Mouse (Mus musculus) small intestine, adult 2 months (tissue): Measurements from ENCODE around the gene Mfng. TPM values are rescaled to one million over a fixed set of nuclear protein-coding genes. Genes with fewer than 3 reads are reported as not detected.
A peak's percentile ranks its signal among the peaks of the same experiment; 100 is the strongest.

Source experiments
- H3K27ac ChIP-seq: fragments of 200-500 bp; 2 replicates; pipeline ENCODE4 v1.5.1; 2012; ENCODE audit warnings: low read depth, low read length, control low read depth, inconsistent platforms; ENCODE audit not compliant: insufficient read depth
- H3K27me3 ChIP-seq: fragments of 200-500 bp; 2 replicates; pipeline ENCODE4 v1.6.1; 2012; ENCODE audit warnings: mild to moderate bottlenecking, moderate library complexity, low read length, inconsistent platforms; ENCODE audit not compliant: control insufficient read depth, insufficient read depth
- H3K36me3 ChIP-seq: fragments of 200-500 bp; 2 replicates; pipeline ENCODE4 v1.6.1; 2012; ENCODE audit warnings: mild to moderate bottlenecking, low read length, control low read depth, inconsistent platforms; ENCODE audit not compliant: control insufficient read depth, insufficient read depth
- H3K4me1 ChIP-seq: fragments of 200-500 bp; 2 replicates; pipeline ENCODE4 v1.6.1; 2012; ENCODE audit warnings: low read length, inconsistent platforms, mixed read lengths; ENCODE audit not compliant: control insufficient read depth, insufficient read depth, insufficient read length
- H3K4me3 ChIP-seq: fragments of 200-500 bp; 2 replicates; pipeline ENCODE4 v1.5.1; 2012; ENCODE audit warnings: low read depth, mild to moderate bottlenecking, control low read depth, inconsistent platforms, low read length, moderate library complexity
- CTCF ChIP-seq: fragments of 200-500 bp; IDR thresholded peaks from 2 replicates; pipeline ENCODE4 v1.5.1; 2012; ENCODE audit warnings: low read depth, mild to moderate bottlenecking, control low read depth, inconsistent platforms, low read length, moderate library complexity, mixed read lengths; ENCODE audit not compliant: insufficient replicate concordance, insufficient read length; ENCODE audit errors: extremely low read depth
- POLR2A ChIP-seq: fragments of 200-500 bp; IDR thresholded peaks from 2 replicates; pipeline ENCODE4 v1.6.1; 2012; ENCODE audit warnings: low read depth, mild to moderate bottlenecking, control low read depth, inconsistent platforms, low read length, moderate library complexity
- WGBS: fragments of 180-500 bp; shearing (Covaris S2); methylation state at CpG from one replicate; pipeline ENCODE4 v1.1.7; 2018; 5-methylcytosine and 5-hydroxymethylcytosine counted together
- polyA plus RNA-seq: library from polyadenylated mRNA; depleted of rRNA; stranded (reverse); fragments of >200 nt; gene quantifications from 2 replicates; pipeline ENCODE4 v1.2.3, GENCODE M21; 2012

The Mfng gene
- polyA plus RNA-seq, 1 experiment, result 7.9 TPM

- Histone ChIP-seq H3K27ac (no peak overlapping the region), H3K36me3 (peaks cover 16% of the 10 kb centered on the region), H3K27me3 (no peaks in the 10 kb centered on the region), H3K4me3 (no peak overlapping the region), H3K4me1 (peaks cover 16% of the 10 kb centered on the region)
- TF ChIP-seq POLR2A (no peak), CTCF (no peak)
- 93% methylated on average over 14 of the region's 14 CpGs for WGBS
Measured at GRCm38 (mm10) chr15:78780359-78780758, 7.1 kb upstream of the Mfng start.

GRCm38 (mm10) chr15:78779690-78780089, 6.4 kb upstream of the Mfng start:
- TF ChIP-seq CTCF, result no peak
- no peak for TF ChIP-seq POLR2A
- Histone ChIP-seq H3K4me3 (no peak overlapping the region), H3K36me3 (peaks cover 22% of the 10 kb centered on the region), H3K27ac (no peak overlapping the region), H3K4me1 (peaks cover 16% of the 10 kb centered on the region), H3K27me3 (no peaks in the 10 kb centered on the region)
- WGBS, result 92% methylated on average over 5 of the region's 5 CpGs

- Histone ChIP-seq H3K4me1 (peaks cover 16% of the 10 kb centered on the region), H3K27me3 (no peaks in the 10 kb centered on the region), H3K4me3 (no peak overlapping the region), H3K36me3 (peaks cover 23% of the 10 kb centered on the region), H3K27ac (no peak overlapping the region)
- WGBS, result 79% methylated on average over 8 of the region's 8 CpGs
- TF ChIP-seq POLR2A (no peak), CTCF (peak; percentile 26; the same call in 1 of the 2 replicates)
Measured at GRCm38 (mm10) chr15:78779253-78779652, 6.0 kb upstream of the Mfng start.

- Histone ChIP-seq H3K27me3 (no peaks in the 10 kb centered on the region), H3K4me1 (peaks cover 19% of the 10 kb centered on the region), H3K27ac (no peak overlapping the region; the same call in 1 of the 2 replicates), H3K36me3 (peaks cover 23% of the 10 kb centered on the region), H3K4me3 (no peak overlapping the region)
- TF ChIP-seq POLR2A, result no peak
- TF ChIP-seq CTCF, result peak; percentile 73; the same call in 1 of the 2 replicates
- 54% methylated on average over 14 of the region's 15 CpGs for WGBS
Measured at GRCm38 (mm10) chr15:78778077-78778870, 5.0 kb upstream of the Mfng start.

- Histone ChIP-seq H3K27ac (peak overlapping the region; percentile 84), H3K4me3 (peak overlapping the region; percentile 58), H3K4me1 (peaks cover 3% of the 10 kb centered on the region; the same call in 1 of the 2 replicates), H3K27me3 (no peaks in the 10 kb centered on the region), H3K36me3 (peaks cover 17% of the 10 kb centered on the region)
- TF ChIP-seq POLR2A, result no peak
- no peak for TF ChIP-seq CTCF
- WGBS, result 46% methylated on average over 14 of the region's 14 CpGs
Measured at GRCm38 (mm10) chr15:78772856-78773255, 419 bp downstream of the Mfng start.

- TF ChIP-seq CTCF (no peak), POLR2A (no peak; the same call in 1 of the 2 replicates)
- 56% methylated on average over 4 of the region's 4 CpGs for WGBS
- H3K27ac ChIP-seq, result peak overlapping the region; percentile 84
- H3K36me3 ChIP-seq, result peaks cover 14% of the 10 kb centered on the region
- H3K4me3 ChIP-seq, result peak overlapping the region; percentile 58
- no peaks in the 10 kb centered on the region for H3K27me3 ChIP-seq
- peaks cover 3% of the 10 kb centered on the region; the same call in 1 of the 2 replicates for H3K4me1 ChIP-seq
Measured at GRCm38 (mm10) chr15:78772368-78772763, 909 bp downstream of the Mfng start.
